Mouse (Mus musculus) hindbrain, embryonic 13.5 days (tissue): Measurements from ENCODE around the gene Plscr2. TPM values are rescaled to one million over a fixed set of nuclear protein-coding genes. Genes with fewer than 3 reads are reported as not detected.

Experiments
- ATAC-seq: fragments of 200-750 bp; cut with Nextera tagmentation; 2 replicates; pipeline ENCODE4 v1.8.0; 2017; ENCODE audit warnings: moderate TSS enrichment; ENCODE audit not compliant: low FRiP score
- H3K27ac ChIP-seq: fragments of 300-500 bp; sonication (generic); 2 replicates; pipeline ENCODE4 v1.5.1; 2015; ENCODE audit warnings: inconsistent platforms, mild to moderate bottlenecking, moderate library complexity
- H3K27me3 ChIP-seq: fragments of 300-500 bp; sonication (generic); 2 replicates; pipeline ENCODE4 v1.6.1; 2015; ENCODE audit warnings: mild to moderate bottlenecking, inconsistent platforms
- H3K36me3 ChIP-seq: fragments of 300-500 bp; sonication (generic); 2 replicates; pipeline ENCODE4 v1.6.1; 2015; ENCODE audit warnings: mild to moderate bottlenecking, inconsistent platforms
- H3K4me1 ChIP-seq: fragments of 300-500 bp; sonication (generic); replicated peaks from 2 replicates; pipeline ENCODE4 v1.6.1; 2015; ENCODE audit warnings: inconsistent platforms
- H3K4me2 ChIP-seq: fragments of 300-500 bp; sonication (generic); 2 replicates; pipeline ENCODE4 v1.6.1; 2015; ENCODE audit warnings: inconsistent platforms, mild to moderate bottlenecking, moderate library complexity
- H3K4me3 ChIP-seq: fragments of 300-500 bp; sonication (generic); 2 replicates; pipeline ENCODE4 v1.5.1; 2015; ENCODE audit warnings: mild to moderate bottlenecking, inconsistent platforms
- H3K9ac ChIP-seq: fragments of 300-500 bp; sonication (generic); 2 replicates; pipeline ENCODE4 v1.6.1; 2015; ENCODE audit warnings: mild to moderate bottlenecking, inconsistent platforms
- H3K9me3 ChIP-seq: fragments of 300-500 bp; sonication (generic); 2 replicates; pipeline ENCODE4 v1.6.1; 2016; ENCODE audit warnings: inconsistent platforms
- WGBS: fragments of 180-500 bp; shearing (Covaris S2); methylation state at CpG from one replicate; pipeline ENCODE4 v1.1.7; 2015; 5-methylcytosine and 5-hydroxymethylcytosine counted together
- polyA plus RNA-seq: library from polyadenylated mRNA; unstranded; fragments of >200 nt; fragmentation: Nextera tagmentation; extraction: Ambion mirVana; gene quantifications from 2 replicates; pipeline ENCODE4 v1.2.1, GENCODE M21; 2015

Gene Plscr2
- polyA plus RNA-seq, 1 experiment from 2014 or later = 0.69 TPM

DNA sequence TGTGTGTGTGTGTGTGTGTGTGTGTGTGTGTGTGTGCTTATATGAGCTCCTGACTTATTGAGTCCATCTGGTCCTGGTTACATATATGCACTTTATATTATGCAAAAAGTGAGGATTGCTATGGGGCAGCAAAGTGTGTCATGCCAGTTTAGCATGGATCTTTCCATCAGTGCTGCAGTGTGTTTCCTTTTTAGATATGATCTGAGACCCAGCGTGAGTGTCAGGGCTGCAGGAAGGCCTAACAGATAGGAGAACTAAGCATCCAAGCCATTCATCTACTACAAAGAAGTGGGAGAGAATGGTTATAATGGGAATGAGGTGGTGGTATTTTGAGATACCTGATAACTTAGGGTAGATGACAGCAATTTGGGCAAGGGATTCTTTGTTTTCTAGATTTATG is 4.6 kb downstream of the Plscr2 start:
- Histone ChIP-seq H3K4me2 (no peak overlapping the region), H3K9ac (no peak overlapping the region), H3K27me3 (no peaks in the 10 kb centered on the region), H3K9me3 (no peaks in the 10 kb centered on the region), H3K4me1 (peaks cover 6% of the 10 kb centered on the region; the same call in 1 of the 2 replicates), H3K27ac (no peak overlapping the region), H3K36me3 (no peaks in the 10 kb centered on the region), H3K4me3 (no peak overlapping the region)
- WGBS = 94% methylated on average over 1 of the region's 1 CpGs
- no peak for ATAC-seq

DNA sequence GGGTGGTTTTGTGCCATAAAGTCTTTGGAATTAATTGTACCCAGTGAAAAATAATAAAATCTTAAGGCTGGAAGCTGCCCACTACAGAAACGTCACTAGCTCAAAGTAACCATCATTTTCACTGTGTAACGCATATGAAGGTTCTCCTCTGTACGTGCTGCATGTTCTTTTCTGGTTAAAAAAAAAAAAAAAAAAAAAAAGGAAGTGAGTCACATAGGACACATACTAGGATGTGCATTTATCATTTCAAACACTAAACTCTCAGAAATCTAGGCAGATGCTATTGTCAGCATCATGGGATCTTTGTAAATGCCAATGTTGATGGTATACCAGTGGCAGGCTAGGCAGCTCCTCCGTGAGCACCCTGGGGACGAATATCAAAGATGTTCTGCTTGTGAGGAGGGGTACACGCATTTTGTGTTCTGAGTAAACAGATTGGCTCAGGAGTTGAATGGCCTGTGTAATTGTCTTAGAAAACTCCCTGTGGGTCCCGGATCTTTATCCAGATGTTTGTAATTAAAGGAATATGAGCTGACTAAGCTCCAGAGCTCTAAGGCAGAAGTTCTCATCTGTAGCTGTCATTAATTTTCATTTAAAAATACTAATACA is 7.3 kb downstream of the Plscr2 start:
- H3K4me2 ChIP-seq = no peak overlapping the region
- no peaks in the 10 kb centered on the region for H3K36me3 ChIP-seq
- no peaks in the 10 kb centered on the region for H3K27me3 ChIP-seq
- no peak overlapping the region for H3K27ac ChIP-seq
- H3K4me1 ChIP-seq = no peaks in the 10 kb centered on the region
- H3K9me3 ChIP-seq = no peaks in the 10 kb centered on the region
- 32% methylated on average over 7 of the region's 7 CpGs for WGBS
- H3K9ac ChIP-seq = no peak overlapping the region
- peak; percentile 89 for ATAC-seq
- no peak overlapping the region for H3K4me3 ChIP-seq

DNA sequence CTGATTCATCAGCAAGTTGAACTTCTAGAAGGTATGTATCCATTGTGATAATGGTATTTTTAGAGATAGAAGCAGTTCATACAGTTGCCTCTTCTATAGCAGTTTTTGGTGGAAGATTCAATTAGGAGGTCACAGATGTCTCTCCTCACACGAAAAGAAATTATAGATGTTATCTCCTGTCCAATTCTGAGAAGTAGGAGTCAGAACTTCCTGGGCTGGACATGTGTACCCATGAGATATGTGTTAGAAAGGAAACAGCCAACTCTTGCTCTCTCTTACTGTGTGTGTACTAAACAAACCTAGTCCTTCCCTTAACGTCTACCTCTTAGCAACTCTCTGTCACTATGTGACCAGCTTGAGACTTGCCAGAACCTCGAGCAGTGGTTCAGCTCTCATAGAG is 14.3 kb downstream of the Plscr2 start:
- 82% methylated on average over 3 of the region's 3 CpGs for WGBS
- H3K27ac ChIP-seq = no peak overlapping the region
- H3K36me3 ChIP-seq = no peaks in the 10 kb centered on the region
- no peak overlapping the region for H3K4me2 ChIP-seq
- H3K9ac ChIP-seq = no peak overlapping the region
- no peaks in the 10 kb centered on the region for H3K9me3 ChIP-seq
- no peaks in the 10 kb centered on the region for H3K4me1 ChIP-seq
- no peak overlapping the region for H3K4me3 ChIP-seq
- no peak for ATAC-seq
- no peaks in the 10 kb centered on the region for H3K27me3 ChIP-seq

DNA sequence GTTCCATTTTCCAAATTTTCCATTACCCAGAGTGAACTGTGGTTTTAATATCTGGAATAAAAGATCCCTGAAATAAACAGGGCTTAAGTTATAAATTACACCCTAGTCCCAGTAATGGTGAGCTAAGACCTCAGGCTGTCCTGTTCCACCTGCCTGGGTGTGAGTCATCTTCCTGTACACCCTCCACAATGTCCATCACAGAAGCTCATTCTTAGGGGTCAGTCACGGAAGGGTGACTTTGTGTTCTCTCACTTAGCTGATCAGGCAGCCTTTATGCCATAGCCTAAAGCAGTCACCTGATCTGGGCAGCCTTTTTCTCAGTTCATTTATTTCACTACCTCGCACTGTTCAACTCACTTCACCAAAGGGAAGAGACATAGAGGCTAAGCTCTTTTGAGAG is 16.8 kb downstream of the Plscr2 start:
- no peak overlapping the region for H3K4me3 ChIP-seq
- no peak overlapping the region for H3K4me2 ChIP-seq
- ATAC-seq = no peak
- WGBS = 75% methylated on average over 2 of the region's 2 CpGs
- H3K27ac ChIP-seq = no peak overlapping the region
- no peaks in the 10 kb centered on the region for H3K4me1 ChIP-seq
- H3K9me3 ChIP-seq = no peaks in the 10 kb centered on the region
- H3K27me3 ChIP-seq = no peaks in the 10 kb centered on the region
- no peak overlapping the region for H3K9ac ChIP-seq
- no peaks in the 10 kb centered on the region for H3K36me3 ChIP-seq

DNA sequence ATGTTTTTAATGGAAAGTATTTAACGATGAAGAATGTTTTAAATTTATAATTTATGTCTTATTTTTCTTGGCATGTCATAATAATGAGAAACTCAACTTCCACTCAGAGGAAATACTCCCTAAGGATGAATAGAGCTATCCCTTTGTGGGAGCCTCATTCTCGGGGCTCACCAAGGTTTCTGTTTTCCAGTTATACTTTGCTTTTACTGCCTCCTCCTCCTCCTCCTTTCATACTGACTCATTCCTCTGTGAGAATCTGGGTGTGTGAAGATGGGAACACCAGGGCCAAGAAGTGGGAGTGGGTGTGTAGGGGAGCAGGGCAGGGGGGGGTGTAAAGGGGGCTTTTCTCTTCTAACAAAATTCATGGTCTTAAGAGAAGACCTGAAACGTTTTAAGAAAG is 17.5 kb downstream of the Plscr2 start:
- H3K9ac ChIP-seq = no peak overlapping the region
- WGBS = 73% methylated on average over 3 of the region's 3 CpGs
- no peak overlapping the region for H3K4me3 ChIP-seq
- no peaks in the 10 kb centered on the region for H3K4me1 ChIP-seq
- ATAC-seq = no peak
- no peaks in the 10 kb centered on the region for H3K27me3 ChIP-seq
- no peak overlapping the region for H3K27ac ChIP-seq
- no peak overlapping the region for H3K4me2 ChIP-seq
- H3K36me3 ChIP-seq = no peaks in the 10 kb centered on the region
- no peaks in the 10 kb centered on the region for H3K9me3 ChIP-seq

DNA sequence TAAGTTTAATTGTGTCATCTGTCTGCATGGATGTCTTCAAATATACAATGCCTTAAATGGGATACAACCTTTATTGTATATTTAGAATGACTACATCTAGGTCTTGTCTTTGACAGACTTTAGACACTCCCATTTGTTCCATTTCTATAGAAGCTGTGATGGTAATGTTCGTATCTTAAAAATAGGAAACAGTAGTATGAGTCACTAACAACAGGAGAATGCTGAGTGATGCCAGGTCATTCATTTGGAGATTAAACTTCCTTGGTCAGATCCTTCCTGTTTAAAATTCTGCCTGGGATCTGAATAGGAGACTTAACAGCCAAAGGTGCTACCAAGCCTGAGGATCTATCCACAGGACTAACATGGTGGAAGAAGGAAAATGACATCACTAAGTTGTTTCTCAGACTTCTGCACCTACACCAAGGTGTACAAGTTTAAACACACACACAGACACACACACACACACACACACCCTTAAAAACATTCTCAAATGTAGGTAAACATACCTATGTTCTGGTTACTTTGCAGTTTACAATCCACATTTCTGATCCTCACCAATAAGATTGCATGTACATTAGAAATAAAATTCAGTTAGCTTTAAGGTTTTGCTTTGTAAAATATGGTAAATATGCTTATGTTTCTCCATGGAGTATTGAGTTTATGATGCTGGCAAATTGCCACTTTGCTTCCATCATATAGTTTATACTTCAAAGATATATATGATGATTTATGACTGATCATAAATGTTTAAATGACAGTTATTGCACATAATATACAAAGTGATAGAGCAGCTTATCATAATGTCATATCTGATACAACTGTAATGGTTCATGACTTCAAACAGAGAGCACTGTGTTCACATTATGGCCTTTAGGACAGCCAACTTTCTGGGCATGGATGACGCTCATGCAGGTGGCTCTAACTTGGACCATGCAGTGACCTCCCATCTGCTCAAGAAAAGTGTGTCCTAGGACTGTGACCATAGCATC is 18.5 kb downstream of the Plscr2 start:
- Histone ChIP-seq H3K4me1 (no peaks in the 10 kb centered on the region), H3K4me2 (no peak overlapping the region), H3K27ac (no peak overlapping the region), H3K36me3 (no peaks in the 10 kb centered on the region), H3K27me3 (no peaks in the 10 kb centered on the region), H3K9ac (no peak overlapping the region), H3K9me3 (no peaks in the 10 kb centered on the region), H3K4me3 (no peak overlapping the region)
- ATAC-seq = no peak
- 93% methylated on average over 2 of the region's 2 CpGs for WGBS

DNA sequence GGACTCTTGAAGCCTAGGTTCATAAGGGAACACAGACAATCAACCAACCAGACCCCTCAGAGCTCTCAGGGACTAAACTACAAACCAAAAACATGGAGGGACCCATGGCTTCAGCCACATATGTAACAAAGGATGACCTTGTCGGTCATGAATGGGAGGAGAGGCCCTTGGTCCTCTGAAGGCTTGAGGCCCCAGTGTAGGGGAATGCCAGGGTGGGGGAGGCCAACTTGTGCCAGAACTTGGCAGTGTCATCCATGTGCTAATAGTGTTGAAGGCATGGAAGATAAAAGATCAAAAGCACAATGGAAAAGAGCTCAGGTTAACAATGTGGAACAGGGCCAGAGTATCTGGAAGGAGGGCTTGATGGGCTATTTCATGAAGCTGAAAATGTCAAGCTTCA is 22.9 kb downstream of the Plscr2 start:
- H3K9me3 ChIP-seq = no peaks in the 10 kb centered on the region
- no peaks in the 10 kb centered on the region for H3K36me3 ChIP-seq
- no peak overlapping the region for H3K4me2 ChIP-seq
- H3K9ac ChIP-seq = no peak overlapping the region
- H3K27me3 ChIP-seq = no peaks in the 10 kb centered on the region
- no peak overlapping the region for H3K4me3 ChIP-seq
- no peak for ATAC-seq
- H3K27ac ChIP-seq = no peak overlapping the region
- 65% methylated on average over 1 of the region's 1 CpGs for WGBS
- no peaks in the 10 kb centered on the region for H3K4me1 ChIP-seq

DNA sequence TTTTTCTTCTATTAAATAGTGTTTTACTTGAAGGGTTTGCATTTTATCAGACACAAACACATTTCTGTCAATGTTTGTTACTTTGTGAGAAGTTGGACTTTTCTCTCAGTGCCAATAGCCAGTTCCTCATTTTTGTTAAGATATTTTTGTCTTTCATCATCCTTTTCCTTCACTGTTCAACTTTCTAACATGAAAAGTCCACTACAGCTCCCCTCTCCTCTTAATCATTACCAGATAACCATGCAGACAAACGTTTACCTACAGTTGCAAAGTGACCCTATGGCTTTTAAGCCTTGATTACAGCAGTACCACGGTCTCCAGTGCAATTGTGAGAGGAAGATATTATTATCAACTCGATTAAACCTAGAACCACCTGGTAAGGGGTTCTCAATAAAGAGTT is 25.8 kb downstream of the Plscr2 start:
- no peaks in the 10 kb centered on the region for H3K27me3 ChIP-seq
- no peaks in the 10 kb centered on the region for H3K9me3 ChIP-seq
- H3K4me3 ChIP-seq = no peak overlapping the region
- H3K36me3 ChIP-seq = no peaks in the 10 kb centered on the region
- no peak for ATAC-seq
- H3K4me2 ChIP-seq = no peak overlapping the region
- H3K9ac ChIP-seq = no peak overlapping the region
- WGBS = 75% methylated on average over 3 of the region's 3 CpGs
- no peak overlapping the region for H3K27ac ChIP-seq
- no peaks in the 10 kb centered on the region for H3K4me1 ChIP-seq

DNA sequence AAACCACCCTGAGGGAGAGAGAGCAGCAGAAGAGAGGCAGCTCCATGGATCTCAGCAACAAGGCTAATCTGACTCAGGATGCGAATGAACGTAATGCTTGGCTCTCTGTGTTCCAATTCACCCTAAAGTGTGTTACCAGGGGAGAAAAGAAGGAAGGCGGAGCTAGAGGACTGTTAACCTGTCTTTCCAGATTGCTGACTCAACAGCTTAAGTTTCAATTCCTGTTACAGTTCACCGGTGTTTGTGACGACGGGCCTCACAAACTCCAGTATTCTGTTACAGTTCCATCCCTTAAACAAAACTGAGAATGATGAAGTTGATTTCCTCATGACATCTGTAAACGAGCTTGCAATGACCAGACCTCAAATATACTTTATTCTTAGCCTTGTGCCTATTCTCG is 29.7 kb downstream of the Plscr2 start:
- Histone ChIP-seq H3K27me3 (no peaks in the 10 kb centered on the region), H3K9me3 (no peaks in the 10 kb centered on the region), H3K4me2 (no peak overlapping the region), H3K9ac (no peak overlapping the region), H3K4me1 (no peaks in the 10 kb centered on the region), H3K27ac (no peak overlapping the region), H3K4me3 (no peak overlapping the region), H3K36me3 (no peaks in the 10 kb centered on the region)
- WGBS = 76% methylated on average over 8 of the region's 8 CpGs
- ATAC-seq = no peak

DNA sequence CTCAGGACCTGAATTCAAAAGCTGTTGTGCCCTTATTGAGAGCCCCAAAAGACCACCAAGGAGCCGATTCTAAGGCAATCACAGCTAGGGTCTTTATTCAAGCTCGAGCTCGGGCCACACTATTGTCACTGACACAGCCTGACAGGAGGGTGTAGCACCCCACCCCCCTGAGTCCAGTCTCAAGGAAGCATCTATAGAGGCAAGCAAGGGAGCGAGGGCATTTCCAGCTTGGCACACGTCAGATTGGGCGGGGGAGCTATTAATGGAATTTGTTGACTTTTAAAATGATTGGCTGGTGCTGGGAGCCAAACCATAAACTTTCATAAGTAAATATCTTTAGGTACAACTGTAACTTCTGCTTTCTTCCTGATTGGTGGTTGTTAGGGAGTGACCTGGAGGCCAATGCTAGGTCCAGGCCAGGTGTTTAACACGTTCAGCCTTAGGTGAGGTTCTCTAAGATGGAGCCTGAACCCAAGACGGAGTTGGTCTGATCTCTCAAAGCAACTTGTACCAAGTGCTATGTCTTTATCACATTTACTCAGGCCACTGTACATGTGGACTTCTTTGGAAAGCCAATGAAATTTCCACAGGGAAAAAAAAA is 30.3 kb downstream of the Plscr2 start:
- H3K4me3 ChIP-seq = no peak overlapping the region
- no peak overlapping the region for H3K9ac ChIP-seq
- H3K27me3 ChIP-seq = no peaks in the 10 kb centered on the region
- ATAC-seq = no peak
- H3K36me3 ChIP-seq = no peaks in the 10 kb centered on the region
- no peaks in the 10 kb centered on the region for H3K9me3 ChIP-seq
- WGBS = 58% methylated on average over 8 of the region's 8 CpGs
- H3K27ac ChIP-seq = no peak overlapping the region
- no peaks in the 10 kb centered on the region for H3K4me1 ChIP-seq
- H3K4me2 ChIP-seq = no peak overlapping the region

DNA sequence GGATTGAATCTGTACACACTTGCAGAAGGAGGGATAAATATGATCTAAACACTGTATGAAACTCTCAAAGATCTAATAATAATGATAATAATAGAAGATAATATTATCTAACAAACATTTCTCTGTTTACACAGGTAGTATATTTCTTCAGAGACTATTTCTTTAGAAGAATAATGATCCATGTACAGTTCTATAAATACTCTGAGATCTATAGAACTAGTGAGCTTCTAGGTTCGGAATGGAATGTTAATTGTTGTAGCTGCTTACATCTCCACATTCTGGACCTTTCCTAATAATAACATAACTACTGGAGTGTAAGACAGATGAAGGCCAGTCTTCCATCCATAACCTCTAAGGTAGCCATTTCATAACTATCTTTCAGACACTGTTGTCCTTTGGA is 33.7 kb downstream of the Plscr2 start, which contains the start of gene 1700057G04Rik:
Gene 1700057G04Rik (plus strand): TSS at position 301 of the 400 bp plus-strand sequence.
- Histone ChIP-seq H3K4me2 (no peak within 1 kb of the TSS), H3K36me3 (no peaks in the 10 kb centered on the region), H3K9ac (no peak within 1 kb of the TSS), H3K9me3 (no peaks in the 10 kb centered on the region), H3K27ac (no peak within 1 kb of the TSS), H3K4me3 (no peak within 1 kb of the TSS), H3K4me1 (no peaks in the 10 kb centered on the region), H3K27me3 (no peaks in the 10 kb centered on the region)
- ATAC-seq = no peak
- 89% methylated on average over 1 of the region's 1 CpGs for WGBS

DNA sequence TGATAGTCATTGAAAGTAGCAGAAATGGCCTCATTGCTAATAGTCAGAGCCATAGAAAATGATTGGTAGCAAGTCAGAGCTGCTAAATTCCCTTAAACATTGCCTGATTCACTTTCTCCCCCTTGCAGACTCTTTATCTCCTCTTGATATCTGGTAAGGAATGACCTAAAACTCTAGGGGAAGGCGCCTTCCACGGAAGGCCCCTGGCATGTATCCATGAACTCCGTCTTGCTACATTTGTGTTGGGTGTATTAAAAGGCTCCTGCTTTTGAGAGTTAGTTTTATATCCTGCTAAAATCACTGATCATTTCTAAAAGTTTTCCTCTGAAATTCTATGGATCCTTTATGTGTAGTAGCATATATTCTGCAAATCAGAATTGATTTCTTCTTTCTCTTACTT is 41.4 kb downstream of the Plscr2 start:
- no peak for ATAC-seq
- no peaks in the 10 kb centered on the region for H3K4me1 ChIP-seq
- no peak overlapping the region for H3K27ac ChIP-seq
- no peaks in the 10 kb centered on the region for H3K9me3 ChIP-seq
- H3K9ac ChIP-seq = no peak overlapping the region
- no peak overlapping the region for H3K4me3 ChIP-seq
- no peaks in the 10 kb centered on the region for H3K27me3 ChIP-seq
- no peaks in the 10 kb centered on the region for H3K36me3 ChIP-seq
- 89% methylated on average over 3 of the region's 3 CpGs for WGBS
- H3K4me2 ChIP-seq = no peak overlapping the region
